Mouse (Mus musculus): ENCODE data around the gene Gzmg.
"Not testable (repeated sequence)": the region's sequence is repeated elsewhere in the genome, so short reads cannot be mapped to it uniquely, and the experiment has no call there.

Gene Gzmg

DNA sequence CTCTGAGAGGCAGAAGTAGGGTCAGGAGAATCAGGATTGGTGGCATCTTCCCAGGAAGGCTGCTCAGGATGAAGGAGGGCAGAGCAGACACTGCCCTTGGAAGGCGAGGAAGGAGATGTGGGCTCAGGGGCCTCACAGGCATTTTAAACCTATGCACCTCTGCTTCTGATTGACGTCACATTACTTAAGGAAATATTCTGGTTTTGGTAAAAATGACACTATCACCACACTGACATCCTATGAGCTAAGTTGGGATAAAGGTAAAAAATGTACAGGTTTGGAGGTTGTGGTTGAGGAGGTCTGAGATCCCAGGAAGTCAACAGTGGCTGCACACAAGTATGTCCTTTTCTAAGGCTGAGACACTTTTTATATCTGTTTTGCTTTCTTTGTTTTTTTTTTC lies at the start of gene Gzmg:
Gene Gzmg (minus strand): TSS at position 101 of the 400 bp plus-strand sequence.
- not testable (repeated sequence) for DNase-seq (ENCODE audit: low spot score)

DNA sequence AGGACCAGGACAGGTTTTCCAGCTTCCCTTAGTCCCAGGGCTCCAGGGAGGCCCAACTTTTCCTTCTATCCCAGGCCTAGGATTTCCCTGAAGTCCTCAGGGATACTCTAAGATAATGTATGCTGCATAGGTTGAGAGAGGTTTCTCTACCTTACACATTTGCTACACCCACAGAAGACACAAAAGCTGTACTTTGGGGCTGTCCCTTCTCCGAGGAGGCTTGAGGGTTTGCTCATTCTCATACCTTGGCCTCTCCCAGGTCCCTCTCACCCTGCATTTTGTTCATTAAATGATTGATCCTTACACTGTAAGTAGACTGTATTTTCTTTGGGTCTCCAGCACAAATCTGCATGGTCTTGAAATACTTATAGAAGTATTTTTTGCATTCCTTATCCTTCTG lies 46.2 kb upstream of the Gzmg start:
- no peak for DNase-seq (ENCODE audit: low spot score)

DNA sequence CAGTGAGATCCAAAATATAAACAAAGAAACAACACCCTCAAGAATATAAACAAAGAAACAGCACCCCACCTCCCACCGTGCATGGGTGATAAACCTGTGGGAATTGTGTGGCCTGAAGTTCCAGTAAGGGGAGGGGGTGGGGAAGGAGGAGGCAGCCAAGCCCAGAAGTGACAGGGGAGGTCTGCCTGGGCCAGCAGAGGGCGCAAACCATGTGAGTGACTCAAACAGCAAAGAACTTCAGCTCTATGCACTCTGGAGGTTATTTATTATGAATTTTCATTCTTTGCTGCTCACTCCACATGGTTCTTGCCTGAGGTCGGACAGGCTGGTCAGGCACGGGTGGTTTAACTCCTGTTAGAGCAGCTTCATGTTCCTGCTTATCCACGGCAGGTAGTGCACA lies 45.6 kb upstream of the Gzmg start:
- peak; percentile 35 for DNase-seq (ENCODE audit: low spot score)

DNA sequence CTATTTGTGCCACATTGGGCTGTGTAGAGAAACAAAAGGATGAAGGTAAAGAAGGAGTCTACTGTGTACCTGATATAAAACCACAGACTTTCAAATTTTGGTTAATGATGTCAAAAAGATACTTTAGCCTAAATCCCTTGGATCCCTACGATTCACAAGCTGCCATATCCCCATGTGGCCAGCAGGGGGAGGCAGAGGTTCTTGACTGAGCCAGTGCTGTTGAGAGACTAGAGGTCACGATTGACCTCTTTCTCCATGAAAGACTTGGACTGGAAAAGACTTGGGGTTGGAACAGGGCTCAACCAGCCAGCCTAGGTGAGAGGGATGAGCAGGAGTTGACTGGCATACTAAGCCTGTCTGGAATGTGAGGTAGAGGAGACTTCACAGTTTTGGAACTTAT lies 44.6 kb upstream of the Gzmg start:
- DNase-seq (ENCODE audit: low spot score): peak; percentile 66

DNA sequence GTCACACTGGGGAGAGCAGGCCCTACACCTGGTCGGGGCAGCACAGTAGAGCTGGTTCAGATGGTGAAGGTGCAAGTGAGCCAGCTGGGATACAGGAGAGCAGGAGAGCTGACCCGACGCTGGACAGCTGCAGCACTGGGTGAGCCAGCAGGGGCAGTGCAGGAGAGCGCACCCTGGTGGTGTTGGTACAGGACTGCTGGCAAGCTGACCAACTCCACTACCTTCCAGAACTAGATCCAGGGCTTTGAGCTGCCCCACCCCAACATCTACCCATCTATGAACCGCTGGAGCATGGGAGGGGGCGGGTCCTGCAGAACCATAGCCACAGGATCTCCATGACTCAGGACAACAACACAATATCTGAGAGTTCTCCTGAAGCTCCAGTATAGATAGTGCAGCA lies 27.6 kb upstream of the Gzmg start:
- DNase-seq (ENCODE audit: low spot score): no peak

DNA sequence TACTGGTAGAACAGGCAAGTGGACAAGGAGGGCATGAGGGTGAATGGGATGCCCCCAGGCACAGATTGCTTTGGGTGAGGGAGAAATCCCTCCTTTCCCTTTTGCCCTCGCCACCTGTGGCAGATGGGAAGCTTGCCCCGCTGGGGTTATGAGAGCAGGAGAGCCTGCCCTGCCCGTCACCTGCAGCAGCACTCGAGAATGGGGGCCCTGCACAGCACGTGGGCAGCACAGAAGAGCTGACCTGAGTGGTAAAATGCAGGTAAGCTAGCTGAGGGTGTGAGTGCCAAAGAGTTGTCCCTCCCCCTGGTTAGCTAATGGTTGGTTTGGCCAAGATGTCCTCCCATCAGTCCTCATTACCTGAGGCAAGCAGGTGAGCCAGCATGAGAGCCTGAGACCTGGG lies 27.1 kb upstream of the Gzmg start:
- DNase-seq (ENCODE audit: low spot score): no peak

DNA sequence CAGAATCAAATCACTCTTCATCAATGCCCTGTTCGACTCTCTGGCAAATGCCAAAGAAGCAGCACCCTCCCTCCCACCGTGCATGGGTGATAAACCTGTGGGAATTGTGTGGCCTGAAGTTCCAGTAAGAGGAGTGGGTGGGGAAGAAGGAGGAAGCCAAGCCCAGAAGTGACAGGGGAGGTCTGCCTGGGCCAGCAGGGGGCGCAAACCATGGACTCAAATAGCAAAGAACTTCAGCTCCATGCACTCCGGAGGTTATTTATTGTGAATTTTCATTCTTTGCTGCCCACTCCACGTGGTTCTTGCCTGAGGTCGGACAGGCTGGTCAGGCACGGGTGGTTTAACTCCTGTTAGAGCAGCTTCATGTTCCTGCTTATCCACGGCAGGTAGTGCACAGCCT lies 18.3 kb upstream of the Gzmg start:
- DNase-seq (ENCODE audit: low spot score): peak; percentile 33

DNA sequence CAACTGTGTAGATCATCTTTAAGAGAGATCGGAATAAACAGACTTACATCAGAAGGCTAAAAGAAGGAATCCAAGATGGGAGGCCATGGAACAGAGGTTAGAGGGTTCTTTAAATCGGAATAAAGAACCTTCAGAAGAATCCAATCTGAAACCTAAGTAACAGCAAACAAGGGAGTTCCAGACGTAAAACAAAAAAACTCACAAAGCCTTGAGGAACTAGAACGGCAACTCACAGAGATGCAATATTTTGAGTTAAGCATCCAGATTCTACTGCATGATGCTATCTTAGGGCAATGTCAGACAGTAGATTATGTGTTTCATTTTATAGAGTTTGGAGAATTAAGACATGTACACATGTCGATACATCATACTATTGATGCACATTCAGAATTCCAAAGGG lies 15.1 kb upstream of the Gzmg start, which contains the start of gene Gzmn:
Gene Gzmn (minus strand): TSS at position 101 of the 400 bp plus-strand sequence.
- DNase-seq (ENCODE audit: low spot score): no peak

DNA sequence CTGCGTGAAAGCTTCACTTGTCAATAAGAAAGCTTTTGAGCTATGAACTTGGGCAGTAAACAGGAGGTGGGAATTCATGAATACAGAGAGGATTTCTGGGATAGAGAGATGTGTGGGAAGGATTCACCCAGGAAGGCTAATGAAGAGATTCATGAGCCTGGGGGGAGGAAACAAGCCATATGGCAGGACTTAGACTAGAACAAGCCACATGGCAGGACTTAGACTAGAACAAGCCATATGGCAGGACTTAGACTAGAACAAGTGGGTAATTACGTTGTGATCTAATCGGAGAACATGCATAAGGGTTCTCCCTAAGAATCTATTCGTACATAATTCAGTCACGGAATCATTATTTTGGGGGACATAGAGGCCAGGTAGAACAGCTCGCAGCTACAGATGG lies 14.0 kb upstream of the Gzmg start:
- no peak for DNase-seq (ENCODE audit: low spot score)

DNA sequence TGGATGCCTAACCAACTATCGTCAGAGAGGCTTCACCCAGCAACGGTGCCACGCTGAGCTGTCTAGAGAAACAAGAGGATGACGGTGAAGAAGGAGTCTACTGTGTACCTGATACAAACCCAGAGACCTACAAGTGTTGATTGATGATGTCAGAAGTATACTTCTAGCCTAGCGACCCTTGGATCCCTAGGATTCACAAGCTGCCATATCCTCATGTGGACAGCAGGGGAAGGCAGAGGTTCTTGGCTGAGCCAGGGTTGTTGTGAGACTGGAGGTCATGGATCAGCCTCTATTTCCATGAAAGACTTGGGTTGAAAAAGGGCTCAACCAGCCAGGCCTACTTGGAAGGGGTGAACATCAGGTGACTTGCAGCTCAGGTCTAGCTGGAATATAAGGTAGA lies 13.4 kb upstream of the Gzmg start:
- no peak for DNase-seq (ENCODE audit: low spot score)

DNA sequence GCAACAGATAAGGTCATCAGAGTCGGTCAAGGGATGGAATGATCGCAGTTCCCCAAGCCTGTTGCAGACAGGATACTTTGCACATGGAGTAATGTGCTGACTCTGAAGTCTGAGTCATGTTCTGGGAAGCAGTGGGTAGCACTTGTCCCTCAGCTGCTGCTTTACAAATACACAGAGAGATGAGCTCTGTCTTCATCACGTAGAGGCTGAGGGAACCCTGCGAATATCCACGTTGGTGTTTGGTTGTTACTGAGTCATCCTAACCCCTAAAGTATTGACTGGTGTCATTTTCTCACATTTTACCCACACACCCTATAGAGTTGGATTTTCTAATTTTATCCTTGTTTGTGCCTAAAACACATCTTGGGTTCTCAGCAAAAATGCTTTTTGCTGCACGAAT lies 8.6 kb upstream of the Gzmg start:
- no peak for DNase-seq (ENCODE audit: low spot score)

DNA sequence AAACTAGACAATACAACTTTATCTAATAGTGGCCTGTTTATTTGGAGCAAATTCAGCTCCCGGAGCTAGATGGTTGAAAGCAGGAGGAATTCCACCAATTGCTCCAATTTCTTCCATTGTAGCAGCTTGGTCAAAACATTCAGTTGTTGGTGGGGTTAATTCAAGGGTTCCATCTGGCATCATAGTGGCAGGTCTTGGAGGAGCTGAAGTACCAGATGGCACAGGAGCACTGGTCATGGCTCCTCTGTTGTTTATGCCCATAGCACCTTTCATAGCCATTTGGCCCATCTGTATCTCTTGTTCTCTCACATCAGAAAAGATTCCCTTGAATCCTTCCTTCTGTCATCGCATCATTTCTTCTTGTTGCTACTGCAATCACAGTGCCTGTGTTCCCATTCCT lies 2.7 kb upstream of the Gzmg start:
- no peak for DNase-seq (ENCODE audit: low spot score)

DNA sequence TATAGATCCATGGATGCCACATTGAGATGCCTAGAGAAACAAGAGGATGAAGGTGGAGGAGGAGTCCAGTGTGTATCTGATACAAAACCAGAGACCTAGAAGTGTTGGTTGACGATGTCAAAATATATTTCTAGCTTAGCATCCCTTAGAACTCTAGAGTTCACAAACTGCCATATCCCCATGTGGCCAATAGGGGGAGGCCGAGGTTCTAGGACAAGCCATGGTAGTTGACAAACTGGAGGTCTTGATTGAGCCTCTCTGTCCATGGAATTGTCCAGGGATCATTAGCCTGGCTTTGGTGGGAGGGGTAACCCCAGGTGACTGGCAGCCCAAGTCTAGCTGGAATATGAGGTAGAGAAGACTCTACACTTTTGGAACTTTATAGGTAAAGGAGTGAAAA lies 4.0 kb downstream of the Gzmg start:
- DNase-seq (ENCODE audit: low spot score): no peak

DNA sequence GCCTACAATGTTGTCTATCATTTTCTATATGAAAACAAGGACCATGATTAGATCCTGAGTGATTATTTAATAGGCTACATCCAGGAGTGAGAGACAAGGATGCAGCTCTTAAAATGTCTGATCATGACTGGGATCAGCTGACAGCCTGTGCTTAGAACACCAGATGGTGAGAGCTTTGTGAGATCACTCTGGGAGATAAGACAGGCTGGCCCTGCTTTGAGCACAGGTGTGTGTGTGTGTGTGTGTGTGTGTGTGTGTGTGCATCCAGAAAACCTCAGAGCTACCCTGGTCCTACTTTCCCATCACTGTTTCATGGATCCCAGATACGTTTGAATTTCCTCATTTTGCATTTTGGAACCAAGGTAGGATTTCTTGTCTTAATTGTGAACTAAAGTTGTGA lies 25.7 kb downstream of the Gzmg start:
- DNase-seq (ENCODE audit: low spot score): not testable (repeated sequence)

DNA sequence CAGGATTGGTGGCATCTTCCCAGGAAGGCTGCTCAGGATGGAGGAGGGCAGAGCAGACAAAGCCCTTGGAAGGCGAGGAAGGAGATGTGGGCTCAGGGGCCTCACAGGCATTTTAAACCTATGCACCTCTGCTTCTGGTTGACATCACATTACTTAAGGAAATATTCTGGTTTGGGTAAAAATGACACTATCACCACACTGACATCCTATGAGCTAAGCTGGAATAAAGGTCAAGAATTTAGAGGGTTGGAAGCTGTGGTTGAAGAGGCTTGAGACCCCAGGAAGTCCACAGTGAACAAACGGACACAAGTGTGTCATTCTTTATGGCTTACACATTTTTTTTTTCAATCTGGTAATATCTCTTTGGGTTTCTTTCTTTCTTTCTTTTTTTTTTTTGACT lies 26.9 kb downstream of the Gzmg start, which contains the start of gene Gzmd:
Gene Gzmd (minus strand): TSS at position 101 of the 400 bp plus-strand sequence.
- not testable (repeated sequence) for DNase-seq (ENCODE audit: low spot score)

DNA sequence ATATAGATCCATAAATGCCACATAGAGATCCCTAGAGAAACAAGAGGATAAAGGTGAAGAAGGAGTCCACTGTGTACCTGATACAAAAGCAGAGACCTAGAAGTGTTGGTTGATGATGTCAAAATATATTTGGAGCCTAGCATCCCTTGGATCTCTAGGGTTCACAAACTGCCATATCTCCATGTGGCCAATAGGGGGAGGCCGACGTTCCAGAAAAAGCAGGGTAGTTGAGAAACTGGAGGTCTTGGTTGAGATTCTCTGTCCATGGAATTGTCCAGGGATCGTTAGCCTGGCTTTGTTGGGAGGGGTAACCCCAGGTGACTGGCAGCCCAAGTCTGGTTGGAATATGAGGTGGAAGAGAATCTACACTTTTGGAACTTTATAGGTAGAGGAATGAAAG lies 31.0 kb downstream of the Gzmg start:
- DNase-seq (ENCODE audit: low spot score): no peak

DNA sequence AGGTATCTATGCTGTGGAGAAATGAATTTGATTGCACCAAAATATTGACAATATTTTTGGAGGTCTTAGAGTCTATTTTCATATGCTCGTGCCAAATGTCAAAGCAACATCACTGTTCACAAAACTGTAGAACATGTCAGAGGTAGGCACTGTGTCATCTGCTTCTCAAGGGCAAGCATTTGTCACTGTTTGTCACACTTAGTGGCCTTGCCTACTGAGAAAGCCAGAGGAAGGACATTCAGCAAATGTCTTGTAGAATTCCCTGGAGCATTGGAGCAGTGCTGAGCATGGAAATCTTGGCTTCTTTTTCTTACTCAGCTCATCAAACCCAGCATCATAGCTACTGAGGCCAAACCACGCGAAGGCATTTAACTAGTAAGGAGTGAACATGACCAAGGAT lies 35.9 kb downstream of the Gzmg start:
- no peak for DNase-seq (ENCODE audit: low spot score)

DNA sequence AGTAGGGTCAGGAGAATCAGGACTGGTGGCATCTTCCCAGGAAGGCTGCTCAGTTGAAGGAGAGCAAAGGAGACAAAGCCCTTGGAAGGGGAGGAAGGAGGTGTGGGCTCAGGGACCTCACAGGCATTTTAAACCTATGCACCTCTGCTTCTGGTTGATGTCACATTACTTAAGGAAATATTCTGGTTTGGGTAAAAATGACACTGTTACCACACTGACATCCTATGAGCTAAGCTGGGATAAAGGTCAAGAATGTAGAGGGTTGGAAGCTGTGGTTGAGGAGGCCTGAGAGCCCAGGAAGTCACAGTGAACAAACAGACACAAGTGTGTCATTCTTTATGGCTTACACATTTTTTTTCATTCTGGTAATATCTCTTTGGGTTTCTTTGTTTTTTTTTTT lies 38.9 kb downstream of the Gzmg start, which contains the start of gene Gzme:
Gene Gzme (minus strand): TSS at position 101 of the 400 bp plus-strand sequence.
- no peak for DNase-seq (ENCODE audit: low spot score)

DNA sequence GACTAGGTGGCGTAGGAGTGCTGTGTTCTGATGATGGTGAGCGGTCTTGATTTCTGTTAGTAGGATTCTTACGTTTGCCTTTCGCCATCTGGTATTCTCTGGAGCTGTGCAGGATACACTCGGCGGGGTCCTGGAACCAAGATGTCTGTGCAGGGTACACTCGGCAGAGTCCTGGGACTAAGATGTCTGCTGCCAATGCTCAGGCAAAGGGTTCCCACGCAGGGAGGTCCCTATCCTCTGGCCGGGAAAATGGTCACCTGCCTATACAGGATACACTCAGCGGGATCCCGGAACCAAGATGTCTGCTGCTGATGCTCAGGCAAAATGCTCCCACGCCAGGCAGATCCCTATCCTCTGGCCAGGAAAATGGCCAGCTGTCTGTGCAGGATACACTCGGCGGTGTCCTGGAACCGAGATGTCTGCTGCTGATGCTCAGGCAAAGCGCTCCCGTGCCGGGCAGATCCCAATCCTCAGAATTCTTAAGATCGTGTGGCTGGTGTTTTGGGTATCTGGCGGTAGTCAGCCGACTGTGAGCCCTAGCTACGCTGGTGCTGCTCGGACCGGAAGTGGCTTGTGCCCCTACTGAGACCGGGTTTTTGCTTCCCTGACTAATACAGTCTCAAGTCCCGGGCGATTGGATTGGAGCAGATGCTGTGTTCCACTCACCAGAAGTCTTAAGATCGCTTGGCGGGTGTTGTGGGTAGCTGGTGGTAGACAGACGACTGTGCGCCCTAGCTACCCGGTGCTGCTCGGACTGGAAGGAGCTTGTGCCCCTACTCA lies 43.7 kb downstream of the Gzmg start:
- DNase-seq (ENCODE audit: low spot score): not testable (repeated sequence)
